Mouse (Mus musculus) intestine, embryonic 15.5 days (tissue): ENCODE results near the gene S100a16. TPM values are rescaled to one million over a fixed set of nuclear protein-coding genes. Genes with fewer than 3 reads are reported as not detected.

Source experiments
- ATAC-seq: fragments of 200-750 bp; cut with Nextera tagmentation; 2 replicates; pipeline ENCODE4 v1.8.0; 2017; ENCODE audit warnings: moderate TSS enrichment, moderate library complexity
- H3K27ac ChIP-seq: fragments of 300-500 bp; sonication (generic); 2 replicates; pipeline ENCODE4 v1.5.1; 2015; ENCODE audit warnings: mild to moderate bottlenecking, inconsistent platforms
- H3K27me3 ChIP-seq: fragments of 300-500 bp; sonication (generic); replicated peaks from 2 replicates; pipeline ENCODE4 v1.6.1; 2015; ENCODE audit warnings: inconsistent platforms
- H3K36me3 ChIP-seq: fragments of 300-500 bp; sonication (generic); 2 replicates; pipeline ENCODE4 v1.6.1; 2015; ENCODE audit warnings: inconsistent platforms
- H3K4me1 ChIP-seq: fragments of 300-500 bp; sonication (generic); replicated peaks from 2 replicates; pipeline ENCODE4 v1.6.1; 2015; ENCODE audit warnings: inconsistent platforms
- H3K4me2 ChIP-seq: fragments of 300-500 bp; sonication (generic); replicated peaks from 2 replicates; pipeline ENCODE4 v1.6.1; 2015; ENCODE audit warnings: mild to moderate bottlenecking, inconsistent platforms
- H3K4me3 ChIP-seq: fragments of 300-500 bp; sonication (generic); replicated peaks from 2 replicates; pipeline ENCODE4 v1.5.1; 2015; ENCODE audit warnings: inconsistent platforms
- H3K9ac ChIP-seq: fragments of 300-500 bp; sonication (generic); 2 replicates; pipeline ENCODE4 v1.6.1; 2015; ENCODE audit warnings: inconsistent platforms
- H3K9me3 ChIP-seq: fragments of 300-500 bp; sonication (generic); 2 replicates; pipeline ENCODE4 v1.6.1; 2016; ENCODE audit warnings: inconsistent platforms
- WGBS: fragments of 180-500 bp; shearing (Covaris S2); methylation state at CpG from one replicate; pipeline ENCODE4 v1.1.7; 2015; 5-methylcytosine and 5-hydroxymethylcytosine counted together
- polyA plus RNA-seq: library from polyadenylated mRNA; unstranded; fragments of >200 nt; fragmentation: Nextera tagmentation; extraction: Ambion mirVana; gene quantifications from 2 replicates; pipeline ENCODE4 v1.2.1, GENCODE M21; 2015

The S100a16 gene
- polyA plus RNA-seq, 1 experiment from 2014 or later, result 109 TPM

DNA sequence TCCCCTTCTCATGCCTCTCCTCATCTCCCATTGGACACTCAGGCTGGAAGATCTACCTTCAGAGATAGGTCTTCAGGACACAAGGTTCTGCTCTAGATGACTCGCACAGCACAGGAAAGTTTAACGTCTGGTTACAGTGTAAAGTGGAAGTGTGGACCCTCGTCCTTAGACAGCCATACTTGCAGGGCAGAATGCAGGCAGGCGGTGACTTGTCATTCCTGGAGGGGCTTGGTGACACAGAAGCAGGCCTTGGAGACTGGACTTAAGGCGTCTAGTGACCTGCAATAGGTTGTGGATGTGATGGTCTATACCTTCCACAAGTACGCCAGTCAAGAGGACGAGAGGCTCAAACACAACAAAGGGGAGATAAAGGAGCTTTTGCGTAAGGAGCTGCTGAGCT is 52.9 kb downstream of the S100a16 start, which contains the start of gene S100a2:
S100a2 (plus strand) TSS at position 301 of the 400 bp plus-strand sequence.
- no peaks in the 10 kb centered on the region for H3K36me3 ChIP-seq
- no peak within 1 kb of the TSS for H3K4me3 ChIP-seq
- peaks cover 12% of the 10 kb centered on the region for H3K4me1 ChIP-seq
- no peak within 1 kb of the TSS for H3K4me2 ChIP-seq
- H3K9ac ChIP-seq, result no peak within 1 kb of the TSS
- H3K27me3 ChIP-seq, result no peaks in the 10 kb centered on the region
- no peak for ATAC-seq
- H3K9me3 ChIP-seq, result no peaks in the 10 kb centered on the region
- WGBS, result 89% methylated on average over 8 of the region's 8 CpGs
- H3K27ac ChIP-seq, result no peak within 1 kb of the TSS

Other genes starting within 250 kb of the S100a16 start
- 9.0 and 9.7 TPM in 2 replicates for gene Gatad2b, start 244.1 kb upstream of the S100a16 start, polyA plus RNA-seq
- gene Slc27a3, start 147.3 kb upstream of the S100a16 start, polyA plus RNA-seq, result 10.6 and 12.4 TPM in 2 replicates
- 28.6 and 29.8 TPM in 2 replicates for gene Ints3, start 103.6 kb upstream of the S100a16 start, polyA plus RNA-seq
- gene Npr1, start 71.4 kb upstream of the S100a16 start, polyA plus RNA-seq, result 5.7 and 6.2 TPM in 2 replicates
- 146 and 157 TPM in 2 replicates for gene Ilf2, start 61.1 kb upstream of the S100a16 start, polyA plus RNA-seq
- gene Snapin, start 46.2 kb upstream of the S100a16 start, polyA plus RNA-seq, result 69.8 and 74.0 TPM in 2 replicates
- 117 and 125 TPM in 2 replicates for gene Chtop, start 27.8 kb upstream of the S100a16 start, polyA plus RNA-seq
- gene S100a1, start 22.9 kb upstream of the S100a16 start, polyA plus RNA-seq, result 82.3 and 109 TPM in 2 replicates
- 35.6 and 36.3 TPM in 2 replicates for gene S100a13, start 22.8 kb upstream of the S100a16 start, polyA plus RNA-seq
- gene S100a14, start 10.4 kb upstream of the S100a16 start, polyA plus RNA-seq, result 6.3 and 8.5 TPM in 2 replicates
- 0.29 and 0.53 TPM in 2 replicates for gene S100a3, start 23.3 kb downstream of the S100a16 start, polyA plus RNA-seq
- not detected in 2 replicates for gene S100a2, start 53.0 kb downstream of the S100a16 start, polyA plus RNA-seq
- gene Gm42674, start 64.7 kb downstream of the S100a16 start, polyA plus RNA-seq, result not detected in 2 replicates
- gene S100a4, start 66.5 kb downstream of the S100a16 start, polyA plus RNA-seq, result 4.4 and 8.2 TPM in 2 replicates
- gene S100a5, start 71.3 kb downstream of the S100a16 start, polyA plus RNA-seq, result 15.0 and 15.7 TPM in 2 replicates
- 412 and 430 TPM in 2 replicates for gene S100a6, start 75.6 kb downstream of the S100a16 start, polyA plus RNA-seq
- gene S100a7a, start 116.8 kb downstream of the S100a16 start, polyA plus RNA-seq, result 0.13 and 0.44 TPM in 2 replicates
- gene S100a8, start 131.7 kb downstream of the S100a16 start, polyA plus RNA-seq, result 30.3 and 46.1 TPM in 2 replicates
- gene S100a9, start 158.5 kb downstream of the S100a16 start, polyA plus RNA-seq, result 17.5 and 30.8 TPM in 2 replicates
- gene Pglyrp4, start 189.7 kb downstream of the S100a16 start, polyA plus RNA-seq, result not detected in 2 replicates
- not detected in 2 replicates for gene Gm5849, start 240.6 kb downstream of the S100a16 start, polyA plus RNA-seq